Mouse (Mus musculus): ENCODE data around the gene Fsip1.

- TF ChIP-seq CTCF (IDR thresholded peaks at IDR 0.05; ENCODE audit: borderline replicate concordance, insufficient read depth, low read length) (no peak), POLR2A (IDR thresholded peaks at IDR 0.05; ENCODE audit: low read depth, low read length) (no peak)
These were observed 175.2 kb downstream of the Fsip1 start for GRCm38 (mm10) chr2:118081581-118081980.
